Mouse (Mus musculus) liver, adult 2 months (tissue): ENCODE measurements around the gene Mier2. TPM values are rescaled to one million over a fixed set of nuclear protein-coding genes. Genes with fewer than 3 reads are reported as not detected.

Experiments used
- DNase-seq: peaks from one replicate; pipeline ENCODE4 v3.0.0-alpha.2; 2011; ENCODE audit warnings: low read depth, low spot score; ENCODE audit errors: extremely low read depth
- H3K27ac ChIP-seq: fragments of 200-500 bp; replicated peaks from 2 replicates; pipeline ENCODE4 v1.5.1; 2012; ENCODE audit warnings: low read depth, mild to moderate bottlenecking, control low read depth, inconsistent platforms, low read length; ENCODE audit not compliant: insufficient read depth
- H3K27me3 ChIP-seq: fragments of 200-500 bp; 2 replicates; pipeline ENCODE4 v1.6.1; 2012; ENCODE audit warnings: mild to moderate bottlenecking, moderate library complexity, low read length, inconsistent platforms; ENCODE audit not compliant: control insufficient read depth, insufficient read depth
- H3K36me3 ChIP-seq: fragments of 200-500 bp; 2 replicates; pipeline ENCODE4 v1.6.1; 2012; ENCODE audit warnings: low read length, inconsistent platforms; ENCODE audit not compliant: control insufficient read depth, insufficient read depth
- H3K4me1 ChIP-seq: fragments of 200-500 bp; 2 replicates; pipeline ENCODE4 v1.6.1; 2011; ENCODE audit warnings: low read length; ENCODE audit not compliant: control insufficient read depth, insufficient read depth
- H3K4me3 ChIP-seq: fragments of 200-500 bp; 2 replicates; pipeline ENCODE4 v1.5.1; 2011; ENCODE audit warnings: low read depth, mild to moderate bottlenecking, control low read depth, low read length, moderate library complexity; ENCODE audit not compliant: insufficient read depth
- H3K79me2 ChIP-seq: fragments of 200-500 bp; 2 replicates; pipeline ENCODE4 v1.6.1; 2012; ENCODE audit warnings: inconsistent platforms, mild to moderate bottlenecking, low read length, moderate library complexity; ENCODE audit not compliant: control insufficient read depth, insufficient read depth
- H3K9ac ChIP-seq: fragments of 200-500 bp; 2 replicates; pipeline ENCODE4 v1.6.1; 2012; ENCODE audit warnings: low read depth, mild to moderate bottlenecking, control low read depth, inconsistent platforms, low read length
- CTCF ChIP-seq: fragments of 200-500 bp; IDR thresholded peaks from 2 replicates; pipeline ENCODE4 v1.5.1; 2011; ENCODE audit warnings: low read depth, low read length, control low read depth
- POLR2A ChIP-seq: fragments of 200-500 bp; IDR thresholded peaks from 2 replicates; pipeline ENCODE4 v1.6.1; 2011; ENCODE audit warnings: low read length, control low read depth; ENCODE audit not compliant: insufficient read depth; ENCODE audit errors: extremely low read depth
- WGBS: fragments of 180-500 bp; shearing (Covaris S2); methylation state at CpG from one replicate; pipeline ENCODE4 v1.1.7; 2018; 5-methylcytosine and 5-hydroxymethylcytosine counted together
- polyA plus RNA-seq: library from polyadenylated mRNA; depleted of rRNA; stranded (reverse); fragments of >200 nt; gene quantifications from 2 replicates; pipeline ENCODE4 v1.2.3, GENCODE M21; 2012; rRNA removed
- total RNA-seq: library from RNA; depleted of rRNA; stranded (reverse); fragments of >200 nt; gene quantifications from 2 replicates; pipeline ENCODE4 v1.2.3, GENCODE M21; 2014; rRNA removed

Gene Mier2
- 5.9 and 8.2 TPM in 2 replicates for total RNA-seq
- 22.2 and 35.3 TPM in 2 replicates for polyA plus RNA-seq

GRCm38 (mm10) chr10:79554330-79555237 is at the start of gene Mier2:
Gene Mier2, minus strand, starts transcription at chr10:79555199.
- peak within 1 kb of the TSS; percentile 91 for H3K4me3 ChIP-seq
- no peak within 1 kb of the TSS; the same call in 1 of the 2 replicates for H3K27ac ChIP-seq
- peak; percentile 45; the same call in 1 of the 2 replicates for TF ChIP-seq POLR2A
- TF ChIP-seq CTCF: no peak
- H3K36me3 ChIP-seq: no peaks in the 10 kb centered on the region
- H3K4me1 ChIP-seq: peaks cover 5% of the 10 kb centered on the region; the same call in 1 of the 2 replicates
- peak within 1 kb of the TSS; percentile 84 for H3K9ac ChIP-seq
- DNase-seq: no peak
- WGBS: under 1% methylated on average over 104 of the region's 108 CpGs
- H3K27me3 ChIP-seq: no peaks in the 10 kb centered on the region
- peaks cover 10% of the 10 kb centered on the region; the same call in 1 of the 2 replicates for H3K79me2 ChIP-seq

- no peak for TF ChIP-seq CTCF
- no peak for TF ChIP-seq POLR2A
- DNase-seq: no peak
- Histone ChIP-seq H3K79me2 (no peaks in the 10 kb centered on the region), H3K4me1 (peaks cover 6% of the 10 kb centered on the region; the same call in 1 of the 2 replicates), H3K4me3 (no peak overlapping the region), H3K27ac (no peak overlapping the region), H3K27me3 (no peaks in the 10 kb centered on the region), H3K9ac (no peak overlapping the region), H3K36me3 (no peaks in the 10 kb centered on the region)
- WGBS: 87% methylated on average over 4 of the region's 4 CpGs
These were observed 42.9 kb upstream of the Mier2 start for GRCm38 (mm10) chr10:79597936-79598230.

- Histone ChIP-seq H3K4me1 (peaks cover 6% of the 10 kb centered on the region; the same call in 1 of the 2 replicates), H3K27me3 (no peaks in the 10 kb centered on the region), H3K79me2 (no peaks in the 10 kb centered on the region), H3K27ac (no peak overlapping the region), H3K9ac (no peak overlapping the region), H3K36me3 (no peaks in the 10 kb centered on the region), H3K4me3 (no peak overlapping the region)
- TF ChIP-seq CTCF (no peak), POLR2A (no peak)
- 70% methylated on average over 13 of the region's 13 CpGs for WGBS
- DNase-seq: no peak
These were observed 42.3 kb upstream of the Mier2 start for GRCm38 (mm10) chr10:79597051-79597935.

DNA sequence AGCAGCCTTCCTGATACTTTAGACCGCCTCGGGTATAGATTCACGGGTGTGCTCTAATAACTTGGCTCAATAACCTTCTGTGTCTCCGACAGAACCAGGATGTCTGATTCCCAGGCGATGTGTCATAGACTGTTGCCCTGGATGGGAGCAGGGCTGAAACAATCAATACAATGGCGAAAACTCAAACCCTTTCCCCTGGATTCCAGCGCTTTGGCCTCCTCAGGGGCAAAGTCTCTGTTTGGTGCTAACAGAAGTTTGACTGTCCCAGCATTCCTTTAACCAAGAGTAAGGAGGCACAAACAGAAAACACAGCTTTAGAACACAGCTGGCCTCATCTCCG is 40.6 kb upstream of the Mier2 start:
- peak; percentile 86 for DNase-seq
- no peaks in the 10 kb centered on the region for H3K36me3 ChIP-seq
- no peak for TF ChIP-seq POLR2A
- no peaks in the 10 kb centered on the region for H3K79me2 ChIP-seq
- no peaks in the 10 kb centered on the region for H3K27me3 ChIP-seq
- 11% methylated on average over 8 of the region's 8 CpGs for WGBS
- peak overlapping the region; percentile 40; the same call in 1 of the 2 replicates for H3K9ac ChIP-seq
- peaks cover 6% of the 10 kb centered on the region; the same call in 1 of the 2 replicates for H3K4me1 ChIP-seq
- H3K27ac ChIP-seq: peak overlapping the region; percentile 78
- H3K4me3 ChIP-seq: no peak overlapping the region

DNA sequence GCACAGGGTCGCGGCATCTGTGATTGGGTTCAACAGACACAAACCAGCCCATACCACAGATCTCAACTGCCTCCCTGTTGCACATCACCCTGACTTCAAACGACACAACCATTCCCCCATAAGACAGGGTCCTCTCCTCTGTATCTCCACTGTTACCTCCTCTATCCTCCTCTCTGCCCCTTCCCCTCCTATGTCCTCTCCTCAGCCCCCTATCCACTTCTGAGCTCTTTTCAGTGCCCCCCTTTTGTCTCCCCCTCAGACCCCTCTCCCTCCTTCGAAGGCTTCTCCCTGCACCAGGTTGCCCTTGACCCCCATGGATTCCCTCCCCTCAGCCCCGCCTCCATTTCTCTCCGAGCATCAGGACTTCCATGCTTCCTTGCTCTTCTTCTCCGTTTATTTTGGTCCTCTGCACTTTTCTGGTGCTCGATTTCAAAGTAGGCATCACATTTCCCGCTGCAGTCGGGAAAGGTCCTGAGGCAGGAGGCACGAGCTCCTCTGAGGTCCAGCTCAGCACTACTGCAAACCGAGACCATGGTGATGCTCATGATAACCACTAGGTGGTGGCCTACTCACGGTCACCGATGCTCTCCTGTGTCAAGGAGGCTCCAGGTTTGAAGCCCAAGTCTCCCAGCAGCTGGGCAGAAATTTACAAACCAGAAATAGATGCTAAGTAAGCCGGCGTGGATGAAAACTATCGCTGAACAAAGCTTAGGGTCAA is 40.0 kb upstream of the Mier2 start:
- 17% methylated on average over 17 of the region's 17 CpGs for WGBS
- H3K27ac ChIP-seq: no peak overlapping the region
- no peaks in the 10 kb centered on the region for H3K79me2 ChIP-seq
- peak; percentile 70 for DNase-seq
- H3K4me3 ChIP-seq: no peak overlapping the region
- H3K4me1 ChIP-seq: peaks cover 6% of the 10 kb centered on the region; the same call in 1 of the 2 replicates
- H3K36me3 ChIP-seq: no peaks in the 10 kb centered on the region
- H3K9ac ChIP-seq: no peak overlapping the region
- no peak for TF ChIP-seq POLR2A
- TF ChIP-seq CTCF: peak; percentile 97
- no peaks in the 10 kb centered on the region for H3K27me3 ChIP-seq
